Mouse (Mus musculus): ENCODE measurements around the gene Usp44. TPM values are rescaled to one million over a fixed set of nuclear protein-coding genes. Genes with fewer than 3 reads are reported as not detected.
"Not testable (repeated sequence)": the region's sequence is repeated elsewhere in the genome, so short reads cannot be mapped to it uniquely, and the experiment has no call there.

Usp44 gene
- polyA plus RNA-seq (2015; fragmentation: Nextera tagmentation; extraction: Ambion mirVana): 1.9 and 2.1 TPM in 2 replicates

- H3K9ac ChIP-seq (replicated peaks): no peak within 1 kb of the TSS
- H3K36me3 ChIP-seq: no peaks in the 10 kb centered on the region
- no peaks in the 10 kb centered on the region for H3K9me3 ChIP-seq
- no peak for ATAC-seq
- H3K4me3 ChIP-seq (replicated peaks): no peak within 1 kb of the TSS
- no peak within 1 kb of the TSS for H3K27ac ChIP-seq
- peaks cover 48% of the 10 kb centered on the region for H3K27me3 ChIP-seq
- H3K4me2 ChIP-seq (replicated peaks): peak within 1 kb of the TSS; percentile 27
- WGBS: 8% methylated on average over 22 of the region's 22 CpGs
- peaks cover 27% of the 10 kb centered on the region for H3K4me1 ChIP-seq (replicated peaks)
Observed at GRCm38 (mm10) chr10:93830931-93831729, at the start of gene Usp44. Gene Usp44, plus strand, starts transcription at chr10:93831555.

DNA sequence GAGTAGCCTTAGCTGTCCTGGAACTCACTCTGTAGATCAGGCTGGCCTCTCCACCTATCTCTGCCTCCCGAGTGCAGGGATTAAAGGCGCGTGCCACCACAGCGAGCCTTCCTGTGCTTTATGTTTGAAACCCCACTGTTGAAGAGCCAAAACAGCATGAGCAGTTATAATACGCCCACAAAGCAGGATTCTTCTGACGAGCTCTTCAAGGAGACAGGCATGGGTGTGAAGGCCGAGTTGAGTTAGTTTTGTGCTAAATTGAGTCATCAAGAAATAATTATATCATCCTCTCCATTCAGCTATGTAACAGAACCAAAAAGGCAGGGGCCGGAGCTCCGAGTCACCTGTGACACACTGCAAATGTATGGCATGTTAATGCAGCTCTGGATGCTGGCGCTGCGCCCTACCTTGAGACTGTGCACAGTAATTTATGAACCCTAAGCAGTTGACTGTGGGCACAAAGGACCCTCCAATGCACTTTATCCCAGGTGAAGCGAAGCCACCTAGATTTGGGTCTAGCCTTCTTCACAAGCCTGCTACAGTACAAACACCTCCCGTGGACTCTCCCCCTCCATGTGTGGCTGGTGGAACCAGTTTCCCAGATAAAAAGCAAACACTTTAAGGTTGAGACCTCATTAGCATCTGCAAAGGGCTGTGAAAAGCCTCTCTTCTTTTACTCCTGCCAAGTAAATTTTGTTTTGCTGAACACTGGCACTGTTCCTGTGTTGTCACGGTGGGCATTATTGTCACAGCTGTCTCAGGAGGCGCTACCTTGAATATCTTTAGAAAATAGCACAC lies 47.9 kb upstream of the Usp44 start:
- Histone ChIP-seq H3K4me3 (replicated peaks) (no peak overlapping the region), H3K4me1 (replicated peaks) (peaks cover 4% of the 10 kb centered on the region; the same call in 1 of the 2 replicates), H3K27me3 (no peaks in the 10 kb centered on the region), H3K4me2 (replicated peaks) (no peak overlapping the region), H3K36me3 (no peaks in the 10 kb centered on the region), H3K9me3 (no peaks in the 10 kb centered on the region), H3K9ac (replicated peaks) (no peak overlapping the region), H3K27ac (no peak overlapping the region)
- 63% methylated on average over 15 of the region's 15 CpGs for WGBS
- 0 out of 2 replicates have a peak, but pooled peaks have one; percentile 14 for ATAC-seq

- Histone ChIP-seq H3K9me3 (no peaks in the 10 kb centered on the region), H3K4me2 (replicated peaks) (no peak overlapping the region), H3K27me3 (no peaks in the 10 kb centered on the region), H3K9ac (replicated peaks) (no peak overlapping the region), H3K4me1 (replicated peaks) (no peaks in the 10 kb centered on the region), H3K4me3 (replicated peaks) (no peak overlapping the region), H3K27ac (no peak overlapping the region), H3K36me3 (no peaks in the 10 kb centered on the region)
- ATAC-seq: no peak
- 77% methylated on average over 8 of the region's 8 CpGs for WGBS
Observed at GRCm38 (mm10) chr10:93799711-93800362, 31.5 kb upstream of the Usp44 start.

GRCm38 (mm10) chr10:93800363-93800722 lies 31.0 kb upstream of the Usp44 start:
- H3K4me2 ChIP-seq (replicated peaks): no peak overlapping the region
- 78% methylated on average over 4 of the region's 4 CpGs for WGBS
- H3K9ac ChIP-seq (replicated peaks): no peak overlapping the region
- no peaks in the 10 kb centered on the region for H3K4me1 ChIP-seq (replicated peaks)
- H3K4me3 ChIP-seq (replicated peaks): no peak overlapping the region
- no peak overlapping the region for H3K27ac ChIP-seq
- H3K27me3 ChIP-seq: no peaks in the 10 kb centered on the region
- H3K36me3 ChIP-seq: no peaks in the 10 kb centered on the region
- no peak for ATAC-seq
- H3K9me3 ChIP-seq: no peaks in the 10 kb centered on the region

- H3K9me3 ChIP-seq: no peaks in the 10 kb centered on the region
- H3K9ac ChIP-seq (replicated peaks): no peak overlapping the region
- no peak for ATAC-seq
- no peak overlapping the region for H3K4me2 ChIP-seq (replicated peaks)
- WGBS: 88% methylated on average over 5 of the region's 5 CpGs
- H3K27me3 ChIP-seq: no peaks in the 10 kb centered on the region
- H3K36me3 ChIP-seq: no peaks in the 10 kb centered on the region
- no peak overlapping the region for H3K4me3 ChIP-seq (replicated peaks)
- no peak overlapping the region for H3K27ac ChIP-seq
- no peaks in the 10 kb centered on the region for H3K4me1 ChIP-seq (replicated peaks)
Observed at GRCm38 (mm10) chr10:93800895-93801294, 30.5 kb upstream of the Usp44 start.

- Histone ChIP-seq H3K4me1 (replicated peaks) (no peaks in the 10 kb centered on the region), H3K9ac (replicated peaks) (no peak overlapping the region), H3K4me3 (replicated peaks) (no peak overlapping the region), H3K4me2 (replicated peaks) (no peak overlapping the region), H3K36me3 (no peaks in the 10 kb centered on the region), H3K9me3 (no peaks in the 10 kb centered on the region), H3K27me3 (no peaks in the 10 kb centered on the region), H3K27ac (no peak overlapping the region)
- WGBS: 78% methylated on average over 6 of the region's 6 CpGs
- no peak for ATAC-seq
Observed at GRCm38 (mm10) chr10:93803199-93803598, 28.2 kb upstream of the Usp44 start.

DNA sequence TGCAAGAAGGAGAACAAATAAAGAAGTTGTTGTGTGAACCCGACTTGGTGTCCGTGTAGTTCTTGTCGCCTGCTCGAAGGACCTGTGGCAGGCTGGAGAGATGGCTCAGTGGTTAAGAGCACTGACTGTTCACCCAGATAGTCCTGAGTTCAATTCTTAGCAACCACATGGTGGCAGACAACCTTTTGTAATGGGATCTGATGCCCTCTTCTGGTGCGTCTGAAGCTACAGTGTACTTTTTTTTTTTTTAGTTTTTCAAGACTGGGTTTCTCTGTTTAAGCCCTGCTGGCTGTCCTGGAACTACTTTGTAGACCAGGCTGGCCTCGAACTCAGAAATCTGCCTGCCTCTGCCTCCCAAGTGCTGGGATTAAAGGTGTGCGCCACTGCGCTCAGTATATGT lies 21.9 kb upstream of the Usp44 start:
- not testable (repeated sequence) for H3K9ac ChIP-seq (replicated peaks); H3K4me3 ChIP-seq (replicated peaks); H3K27me3 ChIP-seq; ATAC-seq; H3K4me2 ChIP-seq (replicated peaks); H3K36me3 ChIP-seq; H3K4me1 ChIP-seq (replicated peaks); H3K9me3 ChIP-seq; H3K27ac ChIP-seq
- 97% methylated on average over 8 of the region's 8 CpGs for WGBS

GRCm38 (mm10) chr10:93810590-93811185 lies 20.7 kb upstream of the Usp44 start:
- 49% methylated on average over 7 of the region's 7 CpGs for WGBS
- H3K27ac ChIP-seq: no peak overlapping the region
- no peaks in the 10 kb centered on the region for H3K27me3 ChIP-seq
- H3K9ac ChIP-seq (replicated peaks): no peak overlapping the region
- no peak overlapping the region for H3K4me2 ChIP-seq (replicated peaks)
- no peaks in the 10 kb centered on the region for H3K36me3 ChIP-seq
- no peaks in the 10 kb centered on the region; the same call in 1 of the 2 replicates for H3K9me3 ChIP-seq
- 0 out of 2 replicates have a peak, but pooled peaks cover 3% of the 10 kb centered on the region for H3K4me1 ChIP-seq (replicated peaks)
- no peak for ATAC-seq
- H3K4me3 ChIP-seq (replicated peaks): no peak overlapping the region

GRCm38 (mm10) chr10:93812098-93812497 lies 19.3 kb upstream of the Usp44 start:
- ATAC-seq: no peak

DNA sequence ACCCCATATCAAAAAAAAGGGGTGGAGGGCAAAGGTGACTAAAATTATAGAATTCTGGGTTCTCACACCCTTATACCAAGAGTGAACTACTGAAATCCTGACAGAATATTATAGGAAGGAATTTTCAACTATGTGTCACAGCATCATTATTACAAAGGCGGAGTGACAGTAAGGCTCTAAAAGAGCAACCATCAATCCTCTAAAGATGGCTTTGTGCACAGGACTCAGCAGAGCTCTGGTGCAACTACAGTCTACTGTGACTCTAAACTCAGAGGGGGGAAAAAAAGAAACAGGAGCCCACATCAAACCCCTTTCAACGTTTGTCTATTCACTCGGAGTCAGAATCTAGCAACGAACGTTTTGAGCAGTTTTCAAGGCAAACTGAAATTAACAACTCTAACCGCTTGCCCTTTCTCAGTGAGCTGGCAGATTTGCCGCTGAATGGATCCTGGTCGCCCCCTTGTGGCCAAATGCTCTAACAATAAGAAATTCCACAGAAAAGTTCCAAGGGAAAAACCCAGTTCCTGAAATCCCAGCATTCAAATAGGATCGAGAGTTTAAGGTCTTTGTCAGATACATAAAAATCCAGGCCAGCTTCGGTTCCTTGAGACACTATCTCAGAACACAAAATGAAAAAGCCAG lies 18.5 kb upstream of the Usp44 start:
- H3K4me3 ChIP-seq (replicated peaks): no peak overlapping the region
- ATAC-seq: 0 out of 2 replicates have a peak, but pooled peaks have one; percentile 30
- H3K36me3 ChIP-seq: no peaks in the 10 kb centered on the region
- 0 out of 2 replicates have a peak, but pooled peaks cover 7% of the 10 kb centered on the region for H3K27me3 ChIP-seq
- H3K27ac ChIP-seq: no peak overlapping the region
- H3K9ac ChIP-seq (replicated peaks): no peak overlapping the region
- H3K4me1 ChIP-seq (replicated peaks): 0 out of 2 replicates have a peak, but pooled peaks cover 3% of the 10 kb centered on the region
- 15% methylated on average over 10 of the region's 10 CpGs for WGBS
- no peaks in the 10 kb centered on the region; the same call in 1 of the 2 replicates for H3K9me3 ChIP-seq
- H3K4me2 ChIP-seq (replicated peaks): no peak overlapping the region

More at GRCm38 (mm10) chr10:93812098-93812497, 19.3 kb upstream of the Usp44 start:
- Histone ChIP-seq H3K27me3 (0 out of 2 replicates have a peak, but pooled peaks cover 7% of the 10 kb centered on the region), H3K4me3 (replicated peaks) (no peak overlapping the region), H3K9me3 (no peaks in the 10 kb centered on the region; the same call in 1 of the 2 replicates), H3K9ac (replicated peaks) (no peak overlapping the region), H3K36me3 (no peaks in the 10 kb centered on the region), H3K4me2 (replicated peaks) (no peak overlapping the region), H3K27ac (no peak overlapping the region), H3K4me1 (replicated peaks) (0 out of 2 replicates have a peak, but pooled peaks cover 3% of the 10 kb centered on the region)
- WGBS: 84% methylated on average over 7 of the region's 7 CpGs

- H3K27me3 ChIP-seq: 0 out of 2 replicates have a peak, but pooled peaks cover 7% of the 10 kb centered on the region
- H3K4me2 ChIP-seq (replicated peaks): no peak overlapping the region
- H3K4me3 ChIP-seq (replicated peaks): no peak overlapping the region
- no peak overlapping the region for H3K27ac ChIP-seq
- no peaks in the 10 kb centered on the region; the same call in 1 of the 2 replicates for H3K9me3 ChIP-seq
- ATAC-seq: peak; percentile 80
- 0 out of 2 replicates have a peak, but pooled peaks cover 3% of the 10 kb centered on the region for H3K4me1 ChIP-seq (replicated peaks)
- WGBS: 36% methylated on average over 10 of the region's 10 CpGs
- no peaks in the 10 kb centered on the region for H3K36me3 ChIP-seq
- H3K9ac ChIP-seq (replicated peaks): no peak overlapping the region
Observed at GRCm38 (mm10) chr10:93813755-93814154, 17.6 kb upstream of the Usp44 start.
